Comparison of ENCODE assay signal across 1 mouse cellular context in the genomic region with DNA sequence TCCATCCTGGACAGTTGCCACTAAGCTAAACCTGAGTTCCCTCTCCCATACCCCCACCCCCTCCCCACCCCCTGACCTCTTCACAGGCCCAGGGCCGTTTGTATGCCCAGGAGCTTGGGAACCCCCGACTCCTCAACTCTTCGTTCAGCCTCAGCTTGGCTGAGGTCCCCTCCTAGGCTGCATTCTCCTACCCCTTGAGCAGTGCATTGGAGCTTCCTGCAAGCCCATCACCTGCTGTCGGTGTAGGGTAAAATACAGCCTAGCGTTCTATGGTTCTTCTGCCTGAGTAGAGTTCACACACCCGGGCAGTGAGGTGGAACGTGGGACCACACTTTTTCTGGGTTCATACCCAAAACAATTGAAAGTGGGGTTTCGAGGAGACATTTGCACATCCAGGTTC.
TF ChIP-seq lines count a peak whose summit lies in the region.

No protein-coding gene starts in this region.

TF ChIP-seq in MEL, 35 proteins besides CTCF, POLR2A, EP300 and RAD21:
- TF ChIP-seq JUND (IDR thresholded peaks at IDR 0.05; ENCODE audit: low read depth, low read length) (no peak), TCF12 (IDR thresholded peaks at IDR 0.05; ENCODE audit: low read depth, low read length) (no peak), TBP (IDR thresholded peaks at IDR 0.05; ENCODE audit: low read depth, low read length) (no peak), UBTF (IDR thresholded peaks at IDR 0.05; ENCODE audit: borderline replicate concordance, insufficient read depth, low read depth, low read length) (no peak)
